Mouse (Mus musculus): Measurements from ENCODE around the gene Nemp1.

Nemp1 gene

GRCm38 (mm10) chr10:127666501-127667268 lies at the start of gene Nemp1:
TSS of gene Nemp1 (plus strand) at chr10:127666901.
- peak in 1 of 2 experiments; percentile 27 for DNase-seq (ENCODE audit: low spot score in 2 of 2)

- no peak for DNase-seq (ENCODE audit: low spot score in 2 of 2)
Observed at GRCm38 (mm10) chr10:127617294-127617693, 49.4 kb upstream of the Nemp1 start.

GRCm38 (mm10) chr10:127618173-127618572 lies 48.5 kb upstream of the Nemp1 start:
- no peak for DNase-seq (ENCODE audit: low spot score in 2 of 2)

GRCm38 (mm10) chr10:127619119-127619721 lies 47.5 kb upstream of the Nemp1 start:
- DNase-seq (ENCODE audit: low spot score in 2 of 2): no peak

GRCm38 (mm10) chr10:127619941-127620405 lies 46.7 kb upstream of the Nemp1 start:
- no peak for DNase-seq (ENCODE audit: low spot score in 2 of 2)

- DNase-seq (ENCODE audit: low spot score in 2 of 2): peak in 1 of 2 experiments; percentile 48
Observed at GRCm38 (mm10) chr10:127620406-127621190, 46.1 kb upstream of the Nemp1 start, which contains the start of gene Lrp1. TSS of gene Lrp1 (minus strand) at chr10:127621148.

- peak; percentile 71 to 90 for DNase-seq (ENCODE audit: low spot score in 2 of 2)
Observed at GRCm38 (mm10) chr10:127621191-127622056, 45.3 kb upstream of the Nemp1 start.

- DNase-seq (ENCODE audit: low spot score in 2 of 2): peak in 1 of 2 experiments; percentile 40
Observed at GRCm38 (mm10) chr10:127622057-127622392, 44.7 kb upstream of the Nemp1 start.

GRCm38 (mm10) chr10:127622661-127623060 lies 44.0 kb upstream of the Nemp1 start:
- no peak for DNase-seq (ENCODE audit: low spot score in 2 of 2)

- no peak for DNase-seq (ENCODE audit: low spot score in 2 of 2)
Observed at GRCm38 (mm10) chr10:127623439-127624216, 43.1 kb upstream of the Nemp1 start.

GRCm38 (mm10) chr10:127626433-127626832 lies 40.3 kb upstream of the Nemp1 start:
- no peak for DNase-seq (ENCODE audit: low spot score in 2 of 2)

- no peak for DNase-seq (ENCODE audit: low spot score in 2 of 2)
Observed at GRCm38 (mm10) chr10:127631261-127632214, 35.2 kb upstream of the Nemp1 start.

- no peak for DNase-seq (ENCODE audit: low spot score in 2 of 2)
Observed at GRCm38 (mm10) chr10:127632668-127633271, 33.9 kb upstream of the Nemp1 start.

GRCm38 (mm10) chr10:127640421-127640820 lies 26.3 kb upstream of the Nemp1 start:
- no peak for DNase-seq (ENCODE audit: low spot score in 2 of 2)

GRCm38 (mm10) chr10:127641861-127642771 lies 24.6 kb upstream of the Nemp1 start:
- peak; percentile 76 to 84 for DNase-seq (ENCODE audit: low spot score in 2 of 2)

- DNase-seq (ENCODE audit: low spot score in 2 of 2): no peak
Observed at GRCm38 (mm10) chr10:127642772-127643552, 23.7 kb upstream of the Nemp1 start, which contains the start of gene Stat6. TSS of gene Stat6 (plus strand) at chr10:127642986.

Measured in cerebellum, postnatal 4 days (tissue).